Mouse (Mus musculus) cortical plate, adult 2 months (tissue): ENCODE data around the gene Adamts18. TPM values are rescaled to one million over a fixed set of nuclear protein-coding genes. Genes with fewer than 3 reads are reported as not detected.

Experiments
- H3K27ac ChIP-seq: fragments of 200-500 bp; 2 replicates; pipeline ENCODE4 v1.5.1; 2012; ENCODE audit warnings: low read length, control low read depth, inconsistent platforms; ENCODE audit not compliant: insufficient read depth
- H3K4me1 ChIP-seq: fragments of 200-500 bp; 2 replicates; pipeline ENCODE4 v1.6.1; 2011; ENCODE audit warnings: low read length; ENCODE audit not compliant: control insufficient read depth, insufficient read depth
- H3K4me3 ChIP-seq: fragments of 200-500 bp; 2 replicates; pipeline ENCODE4 v1.5.1; 2011; ENCODE audit warnings: mild to moderate bottlenecking, low read length, control low read depth; ENCODE audit not compliant: insufficient read depth
- CTCF ChIP-seq: fragments of 200-500 bp; IDR thresholded peaks from 2 replicates; pipeline ENCODE4 v1.5.1; 2011; ENCODE audit warnings: mild to moderate bottlenecking, control low read depth, low read length; ENCODE audit not compliant: insufficient read depth; ENCODE audit errors: extremely low read depth
- POLR2A ChIP-seq: fragments of 200-500 bp; IDR thresholded peaks from 2 replicates; pipeline ENCODE4 v1.6.1; 2011; ENCODE audit warnings: mild to moderate bottlenecking, low read length, control low read depth; ENCODE audit not compliant: insufficient read depth; ENCODE audit errors: extremely low read depth
- polyA plus RNA-seq: library from polyadenylated mRNA; depleted of rRNA; stranded (reverse); fragments of >200 nt; gene quantifications from 2 replicates; pipeline ENCODE4 v1.2.3, GENCODE M21; 2012

Adamts18 gene
- polyA plus RNA-seq, 1 experiment: 0.71 TPM

- Histone ChIP-seq H3K4me3 (peak overlapping the region; percentile 33), H3K4me1 (no peaks in the 10 kb centered on the region; the same call in 1 of the 2 replicates), H3K27ac (no peak overlapping the region)
- TF ChIP-seq CTCF (no peak), POLR2A (no peak)
Observed at GRCm38 (mm10) chr8:113844801-113845301, 3.7 kb downstream of the Adamts18 start.

DNA sequence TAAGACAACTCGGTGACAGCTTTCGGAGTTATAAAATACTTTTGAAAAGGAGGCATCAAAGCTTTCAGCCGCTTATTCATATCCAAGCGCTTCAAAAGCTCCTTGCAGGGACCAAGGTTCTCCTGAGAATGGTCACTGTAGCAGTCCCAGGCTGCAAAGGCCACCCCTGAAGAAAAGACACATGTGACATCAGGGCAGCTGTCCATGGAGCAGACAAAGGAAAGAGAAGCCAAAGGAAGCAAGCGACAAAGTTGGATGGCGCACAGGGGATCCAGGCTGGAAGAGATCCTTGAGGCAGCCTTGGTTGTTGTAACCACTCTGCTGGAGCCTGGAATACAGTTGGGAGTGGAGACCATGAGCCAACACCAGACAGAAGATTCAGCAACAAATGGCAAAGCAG lies 10.3 kb downstream of the Adamts18 start:
- Histone ChIP-seq H3K4me3 (no peak overlapping the region), H3K27ac (no peak overlapping the region), H3K4me1 (no peaks in the 10 kb centered on the region; the same call in 1 of the 2 replicates)
- TF ChIP-seq POLR2A: no peak
- no peak for TF ChIP-seq CTCF

GRCm38 (mm10) chr8:113837570-113837915 lies 11.0 kb downstream of the Adamts18 start:
- TF ChIP-seq CTCF (no peak), POLR2A (no peak)
- no peak overlapping the region for H3K27ac ChIP-seq
- no peaks in the 10 kb centered on the region; the same call in 1 of the 2 replicates for H3K4me1 ChIP-seq
- H3K4me3 ChIP-seq: no peak overlapping the region

- Histone ChIP-seq H3K4me3 (no peak overlapping the region), H3K4me1 (no peaks in the 10 kb centered on the region; the same call in 1 of the 2 replicates), H3K27ac (no peak overlapping the region)
- TF ChIP-seq CTCF (no peak), POLR2A (no peak)
Observed at GRCm38 (mm10) chr8:113836892-113837569, 11.5 kb downstream of the Adamts18 start.

DNA sequence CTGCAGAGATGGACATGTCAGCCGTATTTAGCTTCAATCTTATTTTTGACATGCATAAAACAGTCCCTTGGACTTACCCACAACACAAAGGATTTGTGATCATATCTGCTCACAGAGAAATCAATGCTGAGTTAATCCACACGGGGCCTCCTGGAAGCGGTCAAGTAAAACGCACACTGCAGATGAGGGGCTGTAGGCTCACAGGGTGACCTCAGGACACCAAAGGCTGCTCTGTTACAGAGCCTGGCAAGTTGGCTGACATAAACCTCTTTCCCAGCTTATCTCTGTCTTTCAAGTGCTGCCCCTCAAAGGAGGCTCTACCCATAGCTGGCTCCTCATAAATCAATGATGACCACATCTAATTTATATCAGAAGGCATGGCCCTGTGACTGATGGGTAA lies 14.9 kb downstream of the Adamts18 start:
- Histone ChIP-seq H3K4me3 (no peak overlapping the region), H3K4me1 (no peaks in the 10 kb centered on the region; the same call in 1 of the 2 replicates), H3K27ac (no peak overlapping the region)
- TF ChIP-seq POLR2A (no peak), CTCF (no peak)

GRCm38 (mm10) chr8:113827270-113827669 lies 21.3 kb downstream of the Adamts18 start:
- H3K4me1 ChIP-seq: no peaks in the 10 kb centered on the region
- no peak overlapping the region for H3K4me3 ChIP-seq
- no peak overlapping the region for H3K27ac ChIP-seq
- TF ChIP-seq POLR2A (no peak), CTCF (no peak)

- H3K4me1 ChIP-seq: no peaks in the 10 kb centered on the region
- TF ChIP-seq CTCF (no peak), POLR2A (no peak)
- H3K4me3 ChIP-seq: no peak overlapping the region
- H3K27ac ChIP-seq: no peak overlapping the region
Observed at GRCm38 (mm10) chr8:113820983-113821587, 27.5 kb downstream of the Adamts18 start.

DNA sequence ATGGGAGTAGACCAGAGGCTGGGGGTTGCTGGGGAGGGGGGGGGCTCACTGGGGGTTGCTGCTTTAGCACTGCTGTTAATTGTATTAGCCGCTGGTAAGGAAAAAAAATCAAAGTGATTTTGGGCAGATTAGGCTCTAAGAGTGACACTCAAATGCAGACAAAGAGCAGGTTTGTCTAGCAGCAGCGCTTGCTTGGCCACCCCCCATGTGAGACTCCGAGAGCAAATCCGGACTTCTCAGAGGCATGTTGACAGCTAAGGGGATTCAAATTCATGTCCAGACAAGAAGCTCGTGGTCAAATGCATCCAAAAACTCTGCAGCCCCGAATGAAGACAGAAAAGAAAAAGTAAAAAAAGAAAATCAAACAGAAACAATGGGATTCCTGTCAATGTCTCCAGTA lies 34.6 kb downstream of the Adamts18 start:
- no peak overlapping the region for H3K4me3 ChIP-seq
- TF ChIP-seq POLR2A: no peak
- TF ChIP-seq CTCF: no peak
- H3K4me1 ChIP-seq: peaks cover 1% of the 10 kb centered on the region
- H3K27ac ChIP-seq: no peak overlapping the region

DNA sequence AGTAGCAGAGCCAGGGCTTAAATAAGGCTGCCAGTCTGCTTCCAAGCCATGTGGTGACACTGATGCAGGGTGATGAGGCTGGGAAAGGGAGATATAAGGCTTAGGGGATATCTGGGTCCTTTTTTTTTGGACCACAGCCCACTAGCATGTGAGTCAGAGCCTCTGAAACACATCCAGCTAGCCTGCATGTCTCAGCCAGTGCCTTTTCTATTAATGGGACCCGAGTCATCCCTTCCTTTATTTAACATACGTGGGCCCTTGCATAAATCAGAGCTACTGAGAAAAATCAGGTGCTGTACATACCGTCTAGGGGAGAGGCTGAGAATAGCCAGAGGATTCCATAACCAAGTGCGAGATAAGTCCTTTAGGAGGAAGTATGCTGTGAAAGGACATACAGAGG lies 37.0 kb downstream of the Adamts18 start:
- H3K4me3 ChIP-seq: no peak overlapping the region
- TF ChIP-seq POLR2A: no peak
- no peak for TF ChIP-seq CTCF
- H3K4me1 ChIP-seq: peaks cover 1% of the 10 kb centered on the region
- no peak overlapping the region for H3K27ac ChIP-seq

GRCm38 (mm10) chr8:113809929-113810328 lies 38.6 kb downstream of the Adamts18 start:
- Histone ChIP-seq H3K27ac (no peak overlapping the region), H3K4me1 (peaks cover 1% of the 10 kb centered on the region), H3K4me3 (no peak overlapping the region)
- TF ChIP-seq POLR2A (no peak), CTCF (no peak)
